Mouse (Mus musculus) heart, embryonic 15.5 days (tissue): ENCODE data around the gene AC109138.7. TPM values are rescaled to one million over a fixed set of nuclear protein-coding genes. Genes with fewer than 3 reads are reported as not detected.
"Not testable (repeated sequence)": the region's sequence is repeated elsewhere in the genome, so short reads cannot be mapped to it uniquely, and the experiment has no call there.

ENCODE experiments used
- ATAC-seq: fragments of 200-750 bp; cut with Nextera tagmentation; replicated peaks from 2 replicates; pipeline ENCODE4 v1.8.0; 2017; ENCODE audit warnings: low read depth, moderate TSS enrichment; ENCODE audit not compliant: insufficient number of reproducible peaks, insufficient read depth, low FRiP score
- H3K27ac ChIP-seq: fragments of 300-500 bp; sonication (generic); 2 replicates; pipeline ENCODE4 v1.5.1; 2015; ENCODE audit warnings: mild to moderate bottlenecking, inconsistent platforms
- H3K27me3 ChIP-seq: fragments of 300-500 bp; sonication (generic); 2 replicates; pipeline ENCODE4 v1.6.1; 2015; ENCODE audit warnings: inconsistent platforms
- H3K36me3 ChIP-seq: fragments of 300-500 bp; sonication (generic); 2 replicates; pipeline ENCODE4 v1.6.1; 2015; ENCODE audit warnings: mild to moderate bottlenecking, inconsistent platforms
- H3K4me1 ChIP-seq: fragments of 300-500 bp; sonication (generic); replicated peaks from 2 replicates; pipeline ENCODE4 v1.6.1; 2015; ENCODE audit warnings: inconsistent platforms
- H3K4me2 ChIP-seq: fragments of 300-500 bp; sonication (generic); 2 replicates; pipeline ENCODE4 v1.6.1; 2015; ENCODE audit warnings: inconsistent platforms, mild to moderate bottlenecking, moderate library complexity
- H3K4me3 ChIP-seq: fragments of 300-500 bp; sonication (generic); 2 replicates; pipeline ENCODE4 v1.5.1; 2015; ENCODE audit warnings: mild to moderate bottlenecking, inconsistent platforms
- H3K9ac ChIP-seq: fragments of 300-500 bp; sonication (generic); 2 replicates; pipeline ENCODE4 v1.6.1; 2015; ENCODE audit warnings: mild to moderate bottlenecking, inconsistent platforms
- H3K9me3 ChIP-seq: fragments of 300-500 bp; sonication (generic); replicated peaks from 2 replicates; pipeline ENCODE4 v1.6.1; 2016; ENCODE audit warnings: inconsistent platforms
- WGBS: fragments of 180-500 bp; shearing (Covaris S2); methylation state at CpG from one replicate; pipeline ENCODE4 v1.1.7; 2015; ENCODE audit warnings: mixed read lengths; 5-methylcytosine and 5-hydroxymethylcytosine counted together
- polyA plus RNA-seq: library from polyadenylated mRNA; unstranded; fragments of >200 nt; fragmentation: Nextera tagmentation; extraction: Ambion mirVana; gene quantifications from 2 replicates; pipeline ENCODE4 v1.2.1, GENCODE M21; 2015

Gene AC109138.7
- polyA plus RNA-seq, 1 experiment from 2014 or later: not detected

DNA sequence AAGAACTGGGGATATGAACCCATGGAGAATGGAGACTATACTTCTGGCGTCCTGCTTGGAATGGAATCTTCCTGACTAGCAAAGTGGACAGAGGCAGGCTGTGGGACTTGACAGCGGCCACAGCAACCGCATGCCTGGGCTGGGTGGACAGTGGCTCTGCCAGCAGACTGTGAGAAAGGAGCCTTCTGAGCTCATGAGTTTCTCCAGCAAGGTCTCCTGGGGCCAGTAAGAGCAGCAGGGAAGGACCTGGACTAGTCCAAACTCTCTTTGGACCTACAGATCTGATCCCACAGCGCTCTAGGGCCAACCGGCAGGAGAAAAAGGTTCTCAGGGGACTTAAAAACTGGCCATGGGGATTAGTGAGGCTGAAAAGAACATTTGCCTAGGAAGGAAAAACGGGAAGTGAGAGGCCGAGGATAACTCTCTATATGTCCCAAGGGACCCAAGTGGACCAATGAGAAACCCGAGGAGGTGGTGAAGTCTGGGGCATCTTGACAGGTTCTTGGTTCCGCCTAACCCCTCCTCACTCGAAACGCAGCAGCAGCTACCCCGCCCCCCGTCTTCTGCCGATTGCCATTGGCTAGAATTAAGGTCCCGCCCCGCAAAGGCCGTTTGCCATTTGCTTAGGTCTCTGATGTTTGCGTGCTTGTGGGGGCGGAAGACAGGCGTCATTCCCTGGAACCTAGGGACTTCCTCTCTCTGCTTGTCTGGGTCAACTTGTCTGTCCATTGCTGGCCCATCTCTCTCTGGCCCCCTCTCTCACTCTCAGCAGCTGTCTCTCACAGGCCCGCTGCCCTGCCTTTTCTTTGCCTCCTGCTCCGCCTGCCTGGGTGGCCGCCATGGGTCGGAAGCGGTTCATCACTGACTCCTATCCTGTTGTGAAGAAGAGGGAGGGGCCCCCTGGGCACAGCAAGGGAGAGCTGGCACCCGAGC, 17.4 kb downstream of the AC109138.7 start, which contains the start of gene Pold4:
Gene Pold4 (plus strand): TSS at position 647 of the 933 bp plus-strand sequence.
- H3K9me3 ChIP-seq: no peaks in the 10 kb centered on the region
- ATAC-seq: peak; percentile 91
- peak within 1 kb of the TSS; percentile 61 for H3K4me3 ChIP-seq
- H3K4me1 ChIP-seq: peaks cover 16% of the 10 kb centered on the region
- H3K9ac ChIP-seq: peak within 1 kb of the TSS; percentile 67
- 8% methylated on average over 26 of the region's 26 CpGs for WGBS
- H3K27me3 ChIP-seq: 0 out of 2 replicates have a peak, but pooled peaks cover 6% of the 10 kb centered on the region
- peak within 1 kb of the TSS; percentile 87 for H3K27ac ChIP-seq
- H3K4me2 ChIP-seq: peak within 1 kb of the TSS; percentile 85
- no peaks in the 10 kb centered on the region for H3K36me3 ChIP-seq

GRCm38 (mm10) chr19:4232186-4232572, 18.0 kb downstream of the AC109138.7 start:
- Histone ChIP-seq H3K4me1 (peaks cover 16% of the 10 kb centered on the region), H3K36me3 (no peaks in the 10 kb centered on the region), H3K27me3 (0 out of 2 replicates have a peak, but pooled peaks cover 3% of the 10 kb centered on the region), H3K4me2 (peak overlapping the region; percentile 85), H3K4me3 (peak overlapping the region; percentile 61), H3K9me3 (no peaks in the 10 kb centered on the region), H3K9ac (peak overlapping the region; percentile 67), H3K27ac (peak overlapping the region; percentile 87)
- 0 out of 2 replicates have a peak, but pooled peaks have one; percentile 3 for ATAC-seq
- WGBS: 18% methylated on average over 2 of the region's 2 CpGs

- Histone ChIP-seq H3K9me3 (no peaks in the 10 kb centered on the region), H3K27ac (peak overlapping the region; percentile 87; the same call in 1 of the 2 replicates), H3K4me3 (peak overlapping the region; percentile 61; the same call in 1 of the 2 replicates), H3K9ac (peak overlapping the region; percentile 67; the same call in 1 of the 2 replicates), H3K4me2 (peak overlapping the region; percentile 85), H3K4me1 (peaks cover 16% of the 10 kb centered on the region), H3K27me3 (0 out of 2 replicates have a peak, but pooled peaks cover 3% of the 10 kb centered on the region), H3K36me3 (no peaks in the 10 kb centered on the region)
- no peak for ATAC-seq
- WGBS: 86% methylated on average over 7 of the region's 7 CpGs
These were observed 18.5 kb downstream of the AC109138.7 start for GRCm38 (mm10) chr19:4232651-4233050.

- WGBS: 63% methylated on average over 4 of the region's 4 CpGs
- Histone ChIP-seq H3K27ac (no peak overlapping the region), H3K9ac (no peak overlapping the region), H3K4me2 (no peak overlapping the region), H3K27me3 (0 out of 2 replicates have a peak, but pooled peaks cover 3% of the 10 kb centered on the region), H3K9me3 (no peaks in the 10 kb centered on the region), H3K36me3 (no peaks in the 10 kb centered on the region), H3K4me3 (no peak overlapping the region), H3K4me1 (peaks cover 16% of the 10 kb centered on the region)
- ATAC-seq: no peak
These were observed 20.4 kb downstream of the AC109138.7 start for GRCm38 (mm10) chr19:4234548-4234947.

- Histone ChIP-seq H3K27ac (no peak overlapping the region), H3K27me3 (no peaks in the 10 kb centered on the region), H3K36me3 (no peaks in the 10 kb centered on the region), H3K9ac (no peak overlapping the region), H3K9me3 (no peaks in the 10 kb centered on the region), H3K4me2 (no peak overlapping the region), H3K4me1 (no peaks in the 10 kb centered on the region), H3K4me3 (no peak overlapping the region)
- 64% methylated on average over 8 of the region's 8 CpGs for whole genome bisulfite sequencing
- no peak for ATAC-seq
These were observed 26.1 kb downstream of the AC109138.7 start for GRCm38 (mm10) chr19:4240247-4240668.

DNA sequence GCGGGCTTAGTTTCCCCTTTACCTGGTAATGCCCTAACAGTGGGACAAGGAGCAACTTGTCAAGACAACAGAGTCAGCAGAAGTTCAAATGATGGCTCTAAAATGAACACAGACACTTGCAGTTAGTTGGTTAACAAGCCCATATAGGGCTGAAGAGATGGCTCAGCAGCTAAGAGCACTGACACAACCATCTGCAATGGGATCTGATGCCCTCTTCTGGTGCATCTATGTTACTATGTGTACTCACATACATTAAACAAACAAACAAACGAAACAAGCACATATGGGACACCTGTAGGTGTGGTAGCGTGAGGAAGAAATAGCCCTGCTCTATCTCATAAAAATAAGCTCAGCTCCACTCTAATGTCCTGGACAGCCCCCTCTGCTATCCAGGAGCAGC, 28.3 kb downstream of the AC109138.7 start:
- no peak for ATAC-seq
- Histone ChIP-seq H3K36me3 (no peaks in the 10 kb centered on the region), H3K27me3 (no peaks in the 10 kb centered on the region), H3K27ac (no peak overlapping the region), H3K4me3 (no peak overlapping the region), H3K4me2 (no peak overlapping the region), H3K9me3 (no peaks in the 10 kb centered on the region), H3K9ac (no peak overlapping the region), H3K4me1 (no peaks in the 10 kb centered on the region)
- 66% methylated on average over 3 of the region's 3 CpGs for WGBS

DNA sequence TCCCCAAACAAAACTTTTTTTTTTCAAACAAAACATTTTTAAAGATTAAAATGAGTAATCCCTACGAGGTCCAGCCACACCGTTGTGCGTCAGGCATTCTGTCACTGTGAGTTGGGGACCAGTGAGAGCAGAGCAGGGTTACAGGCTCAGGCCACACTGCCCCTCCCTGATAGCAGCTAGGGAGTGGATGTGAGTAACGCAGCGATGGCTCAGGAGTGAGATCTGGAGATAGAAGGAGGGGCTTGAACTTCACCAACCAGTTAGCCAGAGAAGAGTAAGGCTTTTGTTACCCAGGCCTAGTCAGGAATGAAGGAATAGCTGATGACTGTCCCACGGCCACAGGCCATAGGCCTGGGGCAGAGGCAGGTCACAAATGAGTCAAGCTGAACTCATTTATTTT, 30.6 kb downstream of the AC109138.7 start:
- Histone ChIP-seq H3K4me3 (no peak overlapping the region), H3K9ac (no peak overlapping the region), H3K27ac (no peak overlapping the region), H3K36me3 (no peaks in the 10 kb centered on the region), H3K27me3 (0 out of 2 replicates have a peak, but pooled peaks cover 4% of the 10 kb centered on the region), H3K9me3 (no peaks in the 10 kb centered on the region), H3K4me2 (no peak overlapping the region), H3K4me1 (no peaks in the 10 kb centered on the region)
- 80% methylated on average over 6 of the region's 6 CpGs for WGBS
- ATAC-seq: no peak

GRCm38 (mm10) chr19:4247010-4247409, 32.9 kb downstream of the AC109138.7 start:
- H3K4me3 ChIP-seq: no peak overlapping the region
- ATAC-seq: no peak
- 50% methylated on average over 1 of the region's 1 CpGs for WGBS
- H3K27ac ChIP-seq: no peak overlapping the region
- no peak overlapping the region for H3K9ac ChIP-seq
- no peaks in the 10 kb centered on the region for H3K9me3 ChIP-seq
- no peaks in the 10 kb centered on the region for H3K4me1 ChIP-seq
- 0 out of 2 replicates have a peak, but pooled peaks cover 4% of the 10 kb centered on the region for H3K27me3 ChIP-seq
- no peak overlapping the region for H3K4me2 ChIP-seq
- H3K36me3 ChIP-seq: no peaks in the 10 kb centered on the region

GRCm38 (mm10) chr19:4248683-4249082, 34.5 kb downstream of the AC109138.7 start:
- H3K4me3 ChIP-seq, H3K9ac ChIP-seq, H3K9me3 ChIP-seq, H3K27ac ChIP-seq, ATAC-seq, H3K4me1 ChIP-seq, H3K36me3 ChIP-seq, H3K4me2 ChIP-seq, H3K27me3 ChIP-seq: not testable (repeated sequence)
- WGBS: 70% methylated on average over 1 of the region's 1 CpGs

DNA sequence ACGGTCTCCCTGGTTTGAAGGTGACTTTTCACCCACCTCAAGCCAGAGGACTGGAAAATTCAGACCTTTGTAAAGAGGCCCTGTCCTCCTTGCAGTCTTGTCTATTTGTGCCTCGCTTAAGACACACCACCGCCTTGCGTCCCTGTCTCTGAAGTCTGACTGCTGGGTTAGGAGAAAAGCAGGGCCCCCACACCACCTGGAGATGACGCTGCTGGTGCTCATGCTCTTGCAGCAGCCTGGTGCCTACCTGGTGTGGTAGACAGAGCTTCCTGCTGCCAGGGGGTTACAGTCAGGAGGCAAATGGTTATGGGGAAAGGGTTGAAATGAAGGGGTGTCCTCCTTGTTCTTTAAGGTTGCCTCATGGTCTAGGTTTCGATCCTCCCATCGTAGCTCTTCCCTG, 40.1 kb downstream of the AC109138.7 start:
- H3K4me2 ChIP-seq: no peak overlapping the region
- no peak overlapping the region for H3K27ac ChIP-seq
- H3K27me3 ChIP-seq: no peaks in the 10 kb centered on the region
- H3K36me3 ChIP-seq: no peaks in the 10 kb centered on the region
- no peaks in the 10 kb centered on the region for H3K9me3 ChIP-seq
- H3K4me1 ChIP-seq: peaks cover 9% of the 10 kb centered on the region
- WGBS: 79% methylated on average over 7 of the region's 7 CpGs
- no peak overlapping the region for H3K4me3 ChIP-seq
- no peak for ATAC-seq
- H3K9ac ChIP-seq: no peak overlapping the region

DNA sequence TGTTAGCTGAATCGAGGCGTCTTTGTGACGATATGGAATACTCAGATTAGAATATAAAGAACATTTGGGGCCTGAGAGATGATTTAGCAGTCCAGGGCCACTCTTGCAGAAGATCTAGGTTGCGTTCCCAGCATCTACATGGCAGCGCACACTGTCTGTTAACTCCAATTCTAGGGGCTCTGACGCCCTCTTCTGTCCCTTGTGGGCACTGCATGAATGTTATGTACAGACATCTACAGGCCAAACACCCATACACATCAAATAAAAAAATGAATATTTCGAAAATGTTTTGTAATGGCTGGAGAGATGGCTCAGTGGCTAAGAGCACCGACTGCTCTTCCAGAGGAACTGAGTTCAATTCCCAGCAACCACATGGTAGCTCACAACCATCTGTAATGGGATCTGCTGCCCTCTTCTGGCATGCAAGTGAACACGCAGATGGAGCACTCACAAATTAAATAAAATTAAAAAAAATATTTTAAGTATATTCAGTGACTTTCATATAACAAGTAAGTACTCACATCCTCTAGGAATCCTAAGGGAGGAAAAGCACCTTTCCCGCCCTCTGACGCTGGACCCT, 41.5 kb downstream of the AC109138.7 start:
- ATAC-seq: no peak
- H3K9me3 ChIP-seq: no peaks in the 10 kb centered on the region
- H3K4me1 ChIP-seq: peaks cover 11% of the 10 kb centered on the region
- 75% methylated on average over 11 of the region's 11 CpGs for WGBS
- H3K27ac ChIP-seq: no peak overlapping the region
- H3K4me3 ChIP-seq: no peak overlapping the region
- H3K27me3 ChIP-seq: no peaks in the 10 kb centered on the region
- no peaks in the 10 kb centered on the region for H3K36me3 ChIP-seq
- H3K9ac ChIP-seq: no peak overlapping the region
- no peak overlapping the region for H3K4me2 ChIP-seq
